Mouse (Mus musculus) stomach, embryonic 16.5 days (tissue): ENCODE measurements around the gene H2afv. TPM values are rescaled to one million over a fixed set of nuclear protein-coding genes. Genes with fewer than 3 reads are reported as not detected.

Experiments
- ATAC-seq: fragments of 200-750 bp; cut with Nextera tagmentation; 2 replicates; pipeline ENCODE4 v1.8.0; 2017; ENCODE audit warnings: moderate number of reproducible peaks, moderate TSS enrichment; ENCODE audit not compliant: insufficient read depth, low FRiP score
- H3K27ac ChIP-seq: fragments of 300-500 bp; sonication (generic); 2 replicates; pipeline ENCODE4 v1.5.1; 2014; ENCODE audit warnings: low read length
- H3K27me3 ChIP-seq: fragments of 300-500 bp; sonication (generic); 2 replicates; pipeline ENCODE4 v1.6.1; 2014; ENCODE audit warnings: low read length, control low read depth, mixed read lengths; ENCODE audit not compliant: control insufficient read depth, insufficient read depth
- H3K36me3 ChIP-seq: fragments of 300-500 bp; sonication (generic); 2 replicates; pipeline ENCODE4 v1.6.1; 2014; ENCODE audit warnings: low read length; ENCODE audit not compliant: control insufficient read depth, insufficient read depth
- H3K4me1 ChIP-seq: fragments of 300-500 bp; sonication (generic); 2 replicates; pipeline ENCODE4 v1.6.1; 2014; ENCODE audit warnings: low read length, control low read depth, mixed read lengths; ENCODE audit not compliant: control insufficient read depth, insufficient read depth
- H3K4me2 ChIP-seq: fragments of 300-500 bp; sonication (generic); 2 replicates; pipeline ENCODE4 v1.6.1; 2014; ENCODE audit warnings: low read depth, low read length, mixed read lengths
- H3K4me3 ChIP-seq: fragments of 300-500 bp; sonication (generic); replicated peaks from 2 replicates; pipeline ENCODE4 v1.5.1; 2014; ENCODE audit warnings: mild to moderate bottlenecking, low read length
- H3K9ac ChIP-seq: fragments of 300-500 bp; sonication (generic); 2 replicates; pipeline ENCODE4 v1.6.1; 2014; ENCODE audit warnings: low read length
- H3K9me3 ChIP-seq: fragments of 300-500 bp; sonication (generic); replicated peaks from 2 replicates; pipeline ENCODE4 v1.6.1; 2016; ENCODE audit warnings: low read length, control low read depth; ENCODE audit not compliant: control insufficient read depth
- WGBS: fragments of 180-500 bp; shearing (Covaris S2); extraction: QIAGEN DNeasy Blood & Tissue Kit; methylation state at CpG from one replicate; pipeline ENCODE4 v1.1.7; 2014; 5-methylcytosine and 5-hydroxymethylcytosine counted together
- polyA plus RNA-seq: library from polyadenylated mRNA; unstranded; fragments of >200 nt; fragmentation: Nextera tagmentation; extraction: Ambion mirVana; gene quantifications from 2 replicates; pipeline ENCODE4 v1.2.1, GENCODE M21; 2015

H2afv gene
- polyA plus RNA-seq, 1 experiment from 2014 or later: 363 TPM

- WGBS: 68% methylated on average over 4 of the region's 4 CpGs
- H3K9ac ChIP-seq: no peak overlapping the region
- H3K27ac ChIP-seq: no peak overlapping the region
- H3K9me3 ChIP-seq: no peaks in the 10 kb centered on the region
- H3K4me2 ChIP-seq: no peak overlapping the region
- peaks cover 7% of the 10 kb centered on the region; the same call in 1 of the 2 replicates for H3K4me1 ChIP-seq
- ATAC-seq: no peak
- no peak overlapping the region for H3K4me3 ChIP-seq
- H3K27me3 ChIP-seq: no peaks in the 10 kb centered on the region
- H3K36me3 ChIP-seq: no peaks in the 10 kb centered on the region
These were observed 3.2 kb upstream of the H2afv start for GRCm38 (mm10) chr11:6447493-6447892.

- 85% methylated on average over 7 of the region's 7 CpGs for WGBS
- Histone ChIP-seq H3K4me2 (no peak overlapping the region), H3K27ac (no peak overlapping the region), H3K27me3 (no peaks in the 10 kb centered on the region), H3K9ac (no peak overlapping the region), H3K4me3 (no peak overlapping the region), H3K36me3 (peaks cover 6% of the 10 kb centered on the region; the same call in 1 of the 2 replicates), H3K4me1 (peaks cover 7% of the 10 kb centered on the region; the same call in 1 of the 2 replicates), H3K9me3 (no peaks in the 10 kb centered on the region)
- no peak for ATAC-seq
These were observed 1.7 kb upstream of the H2afv start for GRCm38 (mm10) chr11:6445951-6446350.

- H3K36me3 ChIP-seq: peaks cover 9% of the 10 kb centered on the region
- WGBS: 71% methylated on average over 4 of the region's 4 CpGs
- no peak overlapping the region for H3K27ac ChIP-seq
- H3K9ac ChIP-seq: no peak overlapping the region
- no peaks in the 10 kb centered on the region for H3K27me3 ChIP-seq
- H3K4me1 ChIP-seq: peaks cover 7% of the 10 kb centered on the region; the same call in 1 of the 2 replicates
- H3K4me2 ChIP-seq: peak overlapping the region; percentile 68
- H3K4me3 ChIP-seq: no peak overlapping the region
- H3K9me3 ChIP-seq: no peaks in the 10 kb centered on the region
- no peak for ATAC-seq
These were observed 1.2 kb upstream of the H2afv start for GRCm38 (mm10) chr11:6445441-6445840.

GRCm38 (mm10) chr11:6443727-6444076, 541 bp downstream of the H2afv start:
- ATAC-seq: no peak
- H3K9ac ChIP-seq: peak overlapping the region; percentile 89
- no peaks in the 10 kb centered on the region for H3K27me3 ChIP-seq
- H3K36me3 ChIP-seq: peaks cover 9% of the 10 kb centered on the region
- H3K9me3 ChIP-seq: no peaks in the 10 kb centered on the region
- peak overlapping the region; percentile 82 for H3K4me3 ChIP-seq
- H3K4me2 ChIP-seq: peak overlapping the region; percentile 64
- under 1% methylated on average over 10 of the region's 10 CpGs for WGBS
- peaks cover 7% of the 10 kb centered on the region; the same call in 1 of the 2 replicates for H3K4me1 ChIP-seq
- peak overlapping the region; percentile 94 for H3K27ac ChIP-seq

GRCm38 (mm10) chr11:6443102-6443501, 1.1 kb downstream of the H2afv start:
- no peak for ATAC-seq
- H3K9me3 ChIP-seq: no peaks in the 10 kb centered on the region
- peak overlapping the region; percentile 89 for H3K9ac ChIP-seq
- peak overlapping the region; percentile 82 for H3K4me3 ChIP-seq
- WGBS: 44% methylated on average over 4 of the region's 4 CpGs
- H3K27ac ChIP-seq: peak overlapping the region; percentile 94; the same call in 1 of the 2 replicates
- peaks cover 7% of the 10 kb centered on the region; the same call in 1 of the 2 replicates for H3K4me1 ChIP-seq
- H3K27me3 ChIP-seq: no peaks in the 10 kb centered on the region
- peaks cover 9% of the 10 kb centered on the region for H3K36me3 ChIP-seq
- peak overlapping the region; percentile 64 for H3K4me2 ChIP-seq

- peak overlapping the region; percentile 64; the same call in 1 of the 2 replicates for H3K4me2 ChIP-seq
- H3K36me3 ChIP-seq: peaks cover 15% of the 10 kb centered on the region
- no peaks in the 10 kb centered on the region for H3K9me3 ChIP-seq
- no peak overlapping the region for H3K4me3 ChIP-seq
- H3K27me3 ChIP-seq: no peaks in the 10 kb centered on the region
- no peak overlapping the region for H3K9ac ChIP-seq
- no peak for ATAC-seq
- H3K4me1 ChIP-seq: peaks cover 7% of the 10 kb centered on the region; the same call in 1 of the 2 replicates
- no peak overlapping the region for H3K27ac ChIP-seq
- 87% methylated on average over 4 of the region's 4 CpGs for WGBS
These were observed 1.7 kb downstream of the H2afv start for GRCm38 (mm10) chr11:6442566-6442965.

GRCm38 (mm10) chr11:6440171-6440570, 4.1 kb downstream of the H2afv start:
- Histone ChIP-seq H3K36me3 (peaks cover 21% of the 10 kb centered on the region), H3K4me1 (peaks cover 7% of the 10 kb centered on the region; the same call in 1 of the 2 replicates), H3K27me3 (no peaks in the 10 kb centered on the region), H3K27ac (no peak overlapping the region), H3K4me2 (no peak overlapping the region), H3K9ac (no peak overlapping the region), H3K9me3 (no peaks in the 10 kb centered on the region), H3K4me3 (no peak overlapping the region)
- no peak for ATAC-seq
- 89% methylated on average over 4 of the region's 4 CpGs for WGBS

GRCm38 (mm10) chr11:6437667-6438066, 6.6 kb downstream of the H2afv start:
- Histone ChIP-seq H3K27ac (no peak overlapping the region), H3K36me3 (peaks cover 25% of the 10 kb centered on the region), H3K27me3 (no peaks in the 10 kb centered on the region), H3K4me1 (no peaks in the 10 kb centered on the region), H3K9ac (no peak overlapping the region), H3K9me3 (no peaks in the 10 kb centered on the region), H3K4me2 (no peak overlapping the region), H3K4me3 (no peak overlapping the region)
- ATAC-seq: no peak
- WGBS: 76% methylated on average over 2 of the region's 2 CpGs

GRCm38 (mm10) chr11:6436442-6436841, 7.8 kb downstream of the H2afv start:
- no peaks in the 10 kb centered on the region for H3K27me3 ChIP-seq
- H3K4me2 ChIP-seq: no peak overlapping the region
- WGBS: 69% methylated on average over 8 of the region's 8 CpGs
- H3K27ac ChIP-seq: no peak overlapping the region
- peaks cover 27% of the 10 kb centered on the region for H3K36me3 ChIP-seq
- H3K4me1 ChIP-seq: no peaks in the 10 kb centered on the region
- H3K9ac ChIP-seq: no peak overlapping the region
- H3K4me3 ChIP-seq: no peak overlapping the region
- no peaks in the 10 kb centered on the region for H3K9me3 ChIP-seq
- ATAC-seq: peak; percentile 53; the same call in 1 of the 2 replicates
